Comparison of ENCODE assay signal across 8 mouse cellular contexts in genomic region chr14:7773714-7774389, GRCm38 (mm10). TPM values are rescaled to one million over a fixed set of nuclear protein-coding genes. Genes with fewer than 3 reads are reported as not detected.
A peak's percentile ranks its signal among the peaks of the same experiment; 100 is the strongest.
DNase-seq lines count a peak whose midpoint lies in the region; ATAC-seq and TF ChIP-seq lines count a peak whose summit lies in the region.

No protein-coding gene starts in this region.

- ATAC-seq in embryonic facial prominence, embryonic 14.5 days (ENCODE audit: low read depth) = peak; percentile 75; the same call in 1 of the 2 replicates
- no peak for ATAC-seq in heart, embryonic 13.5 days (ENCODE audit: extremely low read depth, insufficient number of reproducible peaks, low FRiP score, low TSS enrichment)
- peak; percentile 73; the same call in 1 of the 2 replicates for ATAC-seq in kidney, embryonic 15.5 days (replicated peaks; ENCODE audit: low FRiP score)
- peak; percentile 88 for ATAC-seq in midbrain, postnatal 0 days (ENCODE audit: low FRiP score)

- peak overlapping the region; percentile 50 for H3K4me2 ChIP-seq in embryonic facial prominence, embryonic 14.5 days (ENCODE audit: low read depth, low read length)
- peak overlapping the region; percentile 75 for H3K4me2 ChIP-seq in heart, embryonic 13.5 days
- peak overlapping the region; percentile 60 for H3K4me2 ChIP-seq in kidney, embryonic 15.5 days
- H3K4me2 ChIP-seq in midbrain, postnatal 0 days (ENCODE audit: low read depth, low read length, poor library complexity, severe bottlenecking) = peak overlapping the region; percentile 47

- no peaks in the 10 kb centered on the region for H3K27me3 ChIP-seq in embryonic facial prominence, embryonic 14.5 days (replicated peaks; ENCODE audit: control insufficient read depth, insufficient read depth, low read length)
- H3K27me3 ChIP-seq in heart, embryonic 13.5 days (replicated peaks) = no peaks in the 10 kb centered on the region
- no peaks in the 10 kb centered on the region for H3K27me3 ChIP-seq in kidney, embryonic 15.5 days
- H3K27me3 ChIP-seq in liver, adult 2 months (ENCODE audit: control insufficient read depth, insufficient read depth, low read length) = no peaks in the 10 kb centered on the region
- H3K27me3 ChIP-seq in midbrain, postnatal 0 days (ENCODE audit: insufficient read depth, low read length) = no peaks in the 10 kb centered on the region

- no peak for TF ChIP-seq CTCF in liver, adult 2 months (IDR thresholded peaks at IDR 0.05; ENCODE audit: low read depth, low read length)
- TF ChIP-seq CTCF in midbrain, postnatal 0 days (IDR thresholded peaks at IDR 0.05) = no peak

- no peaks in the 10 kb centered on the region for H3K4me1 ChIP-seq in embryonic facial prominence, embryonic 14.5 days (ENCODE audit: control insufficient read depth, insufficient read depth, low read length)
- H3K4me1 ChIP-seq in heart, embryonic 13.5 days = peaks cover 4% of the 10 kb centered on the region; the same call in 1 of the 2 replicates
- H3K4me1 ChIP-seq in kidney, embryonic 15.5 days = no peaks in the 10 kb centered on the region
- no peaks in the 10 kb centered on the region for H3K4me1 ChIP-seq in liver, adult 2 months (ENCODE audit: control insufficient read depth, insufficient read depth, low read length)
- H3K4me1 ChIP-seq in midbrain, postnatal 0 days (ENCODE audit: insufficient read depth, low read length) = no peaks in the 10 kb centered on the region

- peak overlapping the region; percentile 61 for H3K9ac ChIP-seq in embryonic facial prominence, embryonic 14.5 days (ENCODE audit: low read depth, low read length)
- peak overlapping the region; percentile 81 for H3K9ac ChIP-seq in heart, embryonic 13.5 days
- peak overlapping the region; percentile 21; the same call in 1 of the 2 replicates for H3K9ac ChIP-seq in kidney, embryonic 15.5 days
- peak overlapping the region; percentile 28; the same call in 1 of the 2 replicates for H3K9ac ChIP-seq in liver, adult 2 months (ENCODE audit: low read depth, low read length)
- no peak overlapping the region for H3K9ac ChIP-seq in midbrain, postnatal 0 days (replicated peaks; ENCODE audit: low read length, poor library complexity, severe bottlenecking)

- H3K4me3 ChIP-seq in embryonic facial prominence, embryonic 14.5 days (ENCODE audit: low read depth, low read length) = peak overlapping the region; percentile 45
- H3K4me3 ChIP-seq in heart, embryonic 13.5 days = peak overlapping the region; percentile 72
- peak overlapping the region; percentile 50 for H3K4me3 ChIP-seq in kidney, embryonic 15.5 days (replicated peaks)
- peak overlapping the region; percentile 45 for H3K4me3 ChIP-seq in liver, adult 2 months (ENCODE audit: insufficient read depth, low read depth, low read length)
- H3K4me3 ChIP-seq in midbrain, postnatal 0 days (ENCODE audit: low read depth, low read length) = peak overlapping the region; percentile 37

- no peaks in the 10 kb centered on the region for H3K36me3 ChIP-seq in embryonic facial prominence, embryonic 14.5 days (ENCODE audit: control insufficient read depth, insufficient read depth, low read length)
- H3K36me3 ChIP-seq in heart, embryonic 13.5 days = no peaks in the 10 kb centered on the region
- no peaks in the 10 kb centered on the region for H3K36me3 ChIP-seq in kidney, embryonic 15.5 days
- no peaks in the 10 kb centered on the region for H3K36me3 ChIP-seq in liver, adult 2 months (ENCODE audit: control insufficient read depth, insufficient read depth, low read length)
- H3K36me3 ChIP-seq in midbrain, postnatal 0 days (ENCODE audit: insufficient read depth, low read length) = no peaks in the 10 kb centered on the region

- DNase-seq in adrenal gland, adult (ENCODE audit: inconsistent age in 2 of 2, low spot score in 1 of 2) = peak; percentile 41 to 70
- DNase-seq in adrenal gland, postnatal 4 days (ENCODE audit: low spot score in 2 of 2) = no peak
- DNase-seq in embryonic facial prominence, embryonic 14.5 days (ENCODE audit: low spot score) = peak; percentile 91
- DNase-seq in liver, adult 2 months (ENCODE audit: extremely low read depth, low read depth, low spot score) = peak; percentile 60
- DNase-seq in midbrain, postnatal 0 days (ENCODE audit: low spot score) = peak; percentile 85
- peak; percentile 47 to 66 for DNase-seq in spleen, postnatal 4 days (ENCODE audit: low spot score in 2 of 2)

- TF ChIP-seq POLR2A in liver, adult 2 months (IDR thresholded peaks at IDR 0.05; ENCODE audit: extremely low read depth, insufficient read depth, low read length) = no peak

- no peaks in the 10 kb centered on the region for H3K79me2 ChIP-seq in liver, adult 2 months (ENCODE audit: control insufficient read depth, insufficient read depth, low read length)

- H3K27ac ChIP-seq in embryonic facial prominence, embryonic 14.5 days (replicated peaks; ENCODE audit: low read depth, low read length) = peak overlapping the region; percentile 63
- H3K27ac ChIP-seq in heart, embryonic 13.5 days (replicated peaks) = peak overlapping the region; percentile 65
- peak overlapping the region; percentile 43; the same call in 1 of the 2 replicates for H3K27ac ChIP-seq in kidney, embryonic 15.5 days
- H3K27ac ChIP-seq in liver, adult 2 months (replicated peaks; ENCODE audit: insufficient read depth, low read depth, low read length) = no peak overlapping the region
- peak overlapping the region; percentile 60 for H3K27ac ChIP-seq in midbrain, postnatal 0 days (ENCODE audit: low read depth, low read length)

- H3K9me3 ChIP-seq in embryonic facial prominence, embryonic 14.5 days (ENCODE audit: control insufficient read depth, low read length) = no peaks in the 10 kb centered on the region
- no peaks in the 10 kb centered on the region for H3K9me3 ChIP-seq in heart, embryonic 13.5 days
- no peaks in the 10 kb centered on the region for H3K9me3 ChIP-seq in kidney, embryonic 15.5 days (replicated peaks)
- H3K9me3 ChIP-seq in midbrain, postnatal 0 days (ENCODE audit: low read length) = no peaks in the 10 kb centered on the region

- WGBS in embryonic facial prominence, embryonic 14.5 days = 36% methylated on average over 24 of the region's 24 CpGs
- WGBS in heart, embryonic 13.5 days = 22% methylated on average over 24 of the region's 24 CpGs
- 41% methylated on average over 24 of the region's 24 CpGs for WGBS in kidney, embryonic 15.5 days
- 17% methylated on average over 24 of the region's 24 CpGs for WGBS in liver, adult 2 months
- 47% methylated on average over 24 of the region's 24 CpGs for WGBS in midbrain, postnatal 0 days

RNA-seq across cellular contexts. Expression of gene Gm26661, which starts 17.5 kb away (rescaled TPM):
- total RNA-seq in adrenal gland, postnatal 4 days (2021) = not detected
- polyA plus RNA-seq in embryonic facial prominence, embryonic 14.5 days (2014; fragmentation: Nextera tagmentation; extraction: Ambion mirVana) = 0.67 TPM in 1 of 2 replicates, not detected in the other
- polyA plus RNA-seq in heart, embryonic 13.5 days (2015; fragmentation: Nextera tagmentation; extraction: Ambion mirVana) = not detected in 2 replicates
- polyA plus RNA-seq in kidney, embryonic 15.5 days (2015; fragmentation: Nextera tagmentation; extraction: Ambion mirVana) = not detected in 2 replicates
- not detected in 2 replicates for total RNA-seq in liver, adult 2 months (2014; rRNA removed)
- not detected in 2 replicates for polyA plus RNA-seq in liver, adult 2 months (2012; rRNA removed)
- not detected in 2 replicates for total RNA-seq in midbrain, postnatal 0 days (2014; rRNA removed)
- 0.96 TPM in 1 of 2 replicates, not detected in the other for polyA plus RNA-seq in midbrain, postnatal 0 days (2015; fragmentation: Nextera tagmentation; extraction: Ambion mirVana)

RNA-seq across cellular contexts. Expression of gene Flnb, which starts 43.9 kb away (rescaled TPM):
- 10 to 100 TPM; 54.7 to 54.8 TPM for total RNA-seq in adrenal gland, postnatal 4 days (2021)
- polyA plus RNA-seq in embryonic facial prominence, embryonic 14.5 days (2014; fragmentation: Nextera tagmentation; extraction: Ambion mirVana) = 26.7 and 29.8 TPM in 2 replicates
- 7.5 and 8.5 TPM in 2 replicates for polyA plus RNA-seq in heart, embryonic 13.5 days (2015; fragmentation: Nextera tagmentation; extraction: Ambion mirVana)
- polyA plus RNA-seq in kidney, embryonic 15.5 days (2015; fragmentation: Nextera tagmentation; extraction: Ambion mirVana) = 19.4 and 20.6 TPM in 2 replicates
- total RNA-seq in liver, adult 2 months (2014; rRNA removed) = 27.8 and 34.6 TPM in 2 replicates
- 10.6 and 15.9 TPM in 2 replicates for polyA plus RNA-seq in liver, adult 2 months (2012; rRNA removed)
- total RNA-seq in midbrain, postnatal 0 days (2014; rRNA removed) = 23.7 and 34.3 TPM in 2 replicates
- polyA plus RNA-seq in midbrain, postnatal 0 days (2015; fragmentation: Nextera tagmentation; extraction: Ambion mirVana) = 3.5 and 7.0 TPM in 2 replicates

Comparison
In these comparisons a context has a peak if more than half of its experiments do, and no peak if none do; other contexts are left out.
1. DNase-seq: peak in adrenal gland, adult (2 of 2), embryonic facial prominence, embryonic 14.5 days (single experiment), liver, adult 2 months (single experiment), midbrain, postnatal 0 days (single experiment) and spleen, postnatal 4 days (2 of 2); none in adrenal gland, postnatal 4 days (0 of 2).
2. Peak in every context shown above with its lines, with median percentiles within 50 percentile points of each other: H3K4me2 ChIP-seq and H3K4me3 ChIP-seq.